Mouse (Mus musculus) cerebellum, postnatal 25 days (tissue): ENCODE measurements around the gene Rbpjl.
A peak's percentile ranks its signal among the peaks of the same experiment; 100 is the strongest.

Experiments
- DNase-seq, 2 experiments: peaks; one replicate each; pipeline ENCODE4 v3.0.0; 2021; ENCODE audit warnings: mixed read lengths in 2 of 2

The Rbpjl gene

GRCm38 (mm10) chr2:164402906-164403305 is at the start of gene Rbpjl:
TSS of gene Rbpjl (plus strand) at chr2:164403141.
- peak; percentile 47 to 78 for DNase-seq

GRCm38 (mm10) chr2:164353356-164353755 is 49.6 kb upstream of the Rbpjl start:
- no peak for DNase-seq

DNA sequence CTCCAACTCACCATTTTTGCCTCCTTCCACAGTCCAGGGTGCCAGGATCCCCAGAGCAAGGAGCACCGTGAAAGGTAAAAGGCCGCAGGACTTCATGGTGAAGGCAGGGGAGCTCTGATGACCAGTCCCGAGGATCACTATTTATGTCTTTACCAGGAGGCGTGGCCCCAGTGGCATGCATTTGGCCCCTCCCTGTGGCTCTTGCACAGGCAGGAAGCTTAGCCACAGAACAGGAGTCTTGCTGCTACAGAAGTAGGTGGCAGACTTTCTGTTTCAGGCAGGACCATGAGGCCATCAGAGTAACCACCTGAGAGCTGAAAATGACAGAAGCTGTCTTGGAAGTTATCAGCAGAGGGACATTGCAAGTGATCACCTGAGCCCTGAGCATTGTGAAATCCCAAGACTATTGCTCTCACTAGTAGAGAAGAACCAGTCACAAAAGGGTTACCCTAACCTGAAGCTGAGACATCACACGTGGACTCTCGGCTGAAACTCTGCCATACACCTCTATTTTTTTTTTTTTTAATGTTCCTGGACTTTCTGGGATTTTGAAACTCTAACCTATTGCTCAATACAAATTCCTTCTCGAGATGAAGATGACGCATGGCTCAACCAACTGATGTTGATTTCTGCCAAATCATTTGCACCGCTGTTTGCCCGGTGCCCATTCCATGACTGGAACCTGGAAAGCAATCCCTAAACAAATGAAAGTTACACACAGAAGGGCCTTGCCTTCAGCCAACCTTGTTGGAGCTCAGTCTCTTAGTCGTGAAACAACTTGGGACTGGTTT is 46.6 kb upstream of the Rbpjl start:
- no peak for DNase-seq

- DNase-seq, result no peak
Observed at GRCm38 (mm10) chr2:164358373-164358772, 44.6 kb upstream of the Rbpjl start.

GRCm38 (mm10) chr2:164359031-164359430 is 43.9 kb upstream of the Rbpjl start:
- DNase-seq, result no peak

DNA sequence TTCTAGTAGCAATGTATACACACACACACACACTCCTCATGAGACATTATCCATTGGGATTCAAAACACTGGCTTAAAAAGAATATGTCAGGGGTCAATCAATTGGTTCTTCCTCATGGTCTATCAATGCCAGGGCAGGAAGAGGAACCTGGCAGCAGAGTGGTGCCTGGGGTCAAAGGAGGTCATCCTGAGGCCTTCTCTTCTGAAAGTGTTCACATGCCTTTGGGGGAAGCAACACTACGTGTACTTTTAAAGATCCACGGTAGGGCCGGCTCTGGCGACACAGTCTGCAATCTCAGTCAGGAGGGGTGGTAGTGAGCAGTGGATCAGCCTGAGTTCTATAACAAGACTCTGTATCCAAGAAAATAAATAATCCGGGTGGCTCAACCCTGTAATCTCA is 43.3 kb upstream of the Rbpjl start:
- no peak for DNase-seq

DNA sequence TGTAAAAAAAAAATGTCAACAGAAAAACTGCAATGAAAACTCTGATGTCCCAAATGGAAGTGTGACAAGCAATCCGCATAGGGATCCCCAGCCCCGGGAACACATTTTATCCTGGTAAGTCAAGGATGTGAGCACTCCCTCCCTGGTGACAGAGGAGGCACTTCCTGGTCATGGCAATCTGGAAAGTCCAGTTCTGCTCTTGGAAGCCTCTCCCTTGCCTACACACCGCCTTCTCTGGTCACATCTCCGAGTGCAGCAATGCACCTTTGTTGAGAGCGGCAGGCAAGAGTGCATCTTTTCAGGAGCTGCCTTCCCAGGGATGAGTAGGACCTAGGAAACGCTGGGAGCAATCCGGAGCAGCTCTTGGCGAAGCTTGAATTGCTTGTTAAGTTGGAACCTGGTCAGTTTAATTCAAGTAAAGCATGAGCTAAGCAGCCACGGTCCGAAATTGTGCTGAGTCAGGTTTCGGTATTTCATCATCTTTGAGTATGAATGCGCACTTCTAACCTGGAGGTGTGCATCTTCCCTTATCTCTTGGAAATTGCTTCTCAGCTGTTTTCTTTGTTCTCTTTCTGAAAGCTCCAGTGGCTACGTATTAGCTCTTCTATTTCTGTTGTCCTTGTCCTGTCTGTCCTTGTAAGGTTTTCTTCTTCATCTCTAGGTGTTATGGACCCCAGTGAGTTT is 41.8 kb upstream of the Rbpjl start:
- no peak for DNase-seq

DNA sequence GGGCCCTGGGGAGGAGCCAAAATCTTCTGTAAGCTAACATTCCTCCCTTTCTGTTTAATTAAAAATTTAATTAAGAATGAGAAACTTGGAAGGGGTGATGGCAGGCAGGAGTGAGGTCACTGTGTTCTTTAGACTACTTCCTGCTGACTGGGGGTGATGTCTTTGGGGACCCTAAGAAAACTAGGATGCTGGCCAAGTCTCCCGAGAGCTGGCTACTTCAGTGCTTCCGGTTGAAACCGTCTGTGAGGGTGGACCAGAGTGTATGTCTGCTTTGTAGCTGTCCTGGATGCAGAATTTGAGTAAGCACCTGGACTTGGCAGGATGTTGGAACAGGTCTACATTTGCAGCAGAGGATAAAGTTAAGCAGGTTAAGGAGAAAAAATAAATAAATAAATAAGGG is 36.0 kb upstream of the Rbpjl start:
- no peak for DNase-seq

DNA sequence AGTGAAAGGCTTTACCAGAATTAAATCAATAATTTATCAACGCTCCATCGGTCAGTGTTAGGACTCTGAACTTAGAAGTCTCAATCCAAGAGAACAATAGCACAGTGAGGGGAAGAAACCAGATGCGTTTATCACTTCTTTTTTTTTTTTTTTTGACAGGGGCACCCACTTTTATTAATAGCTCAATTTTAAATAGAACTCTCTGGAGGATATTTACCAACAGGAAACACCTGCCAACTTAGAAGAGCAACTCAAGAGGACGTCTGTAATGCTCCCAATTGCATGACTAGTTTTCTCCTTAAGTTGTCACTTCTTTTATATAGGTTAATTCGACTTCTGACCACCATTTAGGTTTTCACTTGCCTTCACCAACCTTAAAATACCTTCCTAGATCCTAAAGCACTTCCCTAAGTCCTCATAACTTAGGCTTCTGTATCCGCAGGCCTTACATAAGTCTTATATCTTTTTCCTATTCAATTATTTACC is 34.3 kb upstream of the Rbpjl start:
- DNase-seq, result no peak

- DNase-seq, result no peak
Observed at GRCm38 (mm10) chr2:164371371-164371770, 31.6 kb upstream of the Rbpjl start.

GRCm38 (mm10) chr2:164372408-164373053 is 30.4 kb upstream of the Rbpjl start:
- no peak for DNase-seq

GRCm38 (mm10) chr2:164373187-164373586 is 29.8 kb upstream of the Rbpjl start:
- DNase-seq, result no peak

GRCm38 (mm10) chr2:164377478-164378426 is 25.2 kb upstream of the Rbpjl start:
- DNase-seq, result no peak

GRCm38 (mm10) chr2:164381726-164382125 is 21.2 kb upstream of the Rbpjl start:
- DNase-seq, result no peak

GRCm38 (mm10) chr2:164382971-164383370 is 20.0 kb upstream of the Rbpjl start:
- DNase-seq, result no peak

DNA sequence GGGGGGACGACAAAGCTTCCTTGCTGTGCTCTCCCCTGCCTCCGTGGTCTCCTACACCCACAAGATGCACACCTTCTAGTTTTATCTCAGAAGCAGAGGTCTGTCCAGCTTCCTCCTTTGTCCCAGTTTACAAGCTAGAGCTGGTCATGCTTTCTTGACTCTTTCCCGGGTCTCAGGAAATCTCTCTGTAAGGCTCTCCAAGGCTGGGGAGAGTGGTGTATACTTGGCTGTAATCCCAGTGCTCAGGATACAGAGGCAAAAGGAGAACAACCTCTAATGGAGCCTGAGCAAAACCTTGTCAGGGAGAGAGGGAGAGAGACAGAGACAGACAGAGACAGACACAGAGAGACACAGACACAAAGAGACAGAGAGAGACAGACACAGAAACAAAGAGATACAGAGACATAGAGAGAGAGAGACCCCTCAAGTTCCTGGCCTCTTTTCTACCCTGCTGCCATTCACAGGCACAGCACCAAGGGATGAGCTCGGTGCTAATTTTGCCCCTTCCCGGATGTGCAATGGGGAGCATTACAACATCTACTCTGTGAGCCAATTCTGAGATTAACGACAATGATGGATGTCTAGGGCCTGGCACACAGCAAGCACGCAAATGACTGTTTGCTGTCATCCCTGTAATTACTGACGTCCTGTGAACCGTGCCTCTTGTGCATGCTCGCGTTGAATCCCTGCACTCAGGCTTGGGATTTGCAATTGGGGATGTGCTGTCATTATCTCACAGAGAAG is 19.1 kb upstream of the Rbpjl start:
- DNase-seq, result no peak

DNA sequence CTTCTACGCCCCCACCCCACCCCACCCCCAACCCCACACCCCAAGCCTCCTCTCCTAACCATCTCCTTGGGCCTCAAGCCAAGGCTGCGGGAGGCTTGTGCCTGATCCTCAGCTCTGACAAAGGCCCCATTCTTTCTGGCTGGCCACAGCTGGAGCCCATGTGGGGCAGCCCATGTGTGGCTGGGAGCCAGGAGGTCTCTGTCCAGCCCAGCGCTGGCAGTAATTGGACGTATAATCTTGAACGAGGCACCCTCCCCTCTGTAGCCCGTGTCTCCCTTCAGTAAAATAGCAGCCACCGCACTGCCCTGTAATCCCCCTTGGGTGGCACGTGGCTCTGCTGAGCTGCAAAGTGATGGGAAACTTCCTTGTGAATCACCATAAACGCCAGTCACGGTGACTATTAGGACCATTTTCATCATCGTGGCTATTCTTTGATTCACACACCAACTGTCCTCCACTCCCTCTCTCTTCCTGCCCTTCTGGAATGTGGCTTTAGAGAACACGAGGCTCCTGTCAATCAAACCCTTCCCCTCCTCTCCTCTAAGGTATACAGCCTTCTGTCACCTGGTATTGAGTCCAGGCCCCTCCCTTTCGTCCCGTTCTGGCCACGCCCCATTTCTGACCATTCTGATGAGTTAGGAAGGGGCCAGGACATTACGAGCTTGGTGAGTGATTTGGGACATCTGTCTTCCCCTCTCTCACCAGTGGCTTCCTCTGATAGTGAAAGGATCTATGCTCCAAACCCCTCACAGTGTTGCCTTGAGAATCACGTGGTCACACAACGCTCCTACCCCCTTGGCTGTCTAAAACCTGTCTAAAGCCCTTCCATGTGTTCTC is 16.8 kb upstream of the Rbpjl start:
- peak in 1 of 2 experiments; percentile 34 for DNase-seq

DNA sequence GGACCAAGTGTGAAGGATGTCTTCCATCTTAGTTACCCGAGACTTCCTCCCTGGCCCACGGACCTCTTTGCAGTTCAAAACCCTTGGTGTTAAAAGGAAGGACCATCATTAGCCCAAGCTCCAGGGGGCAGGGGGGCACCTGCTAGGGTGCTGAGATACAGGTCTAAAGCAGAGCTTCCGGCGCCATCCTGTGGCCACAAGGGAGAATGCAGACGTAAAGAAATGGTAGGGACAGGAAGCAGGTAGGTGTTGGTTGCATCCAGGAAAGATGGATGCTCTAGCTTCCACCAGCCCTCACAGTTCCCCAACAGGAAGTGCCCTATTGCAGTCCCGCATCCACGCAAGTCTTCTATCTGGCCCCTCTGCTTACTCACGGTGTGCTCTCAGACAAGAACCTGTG is 16.0 kb upstream of the Rbpjl start:
- DNase-seq, result peak in 1 of 2 experiments; percentile 54

- DNase-seq, result peak; percentile 19 to 45
Observed at GRCm38 (mm10) chr2:164389020-164389419, 13.9 kb upstream of the Rbpjl start, which contains the start of gene Slpi. TSS of gene Slpi (minus strand) at chr2:164389095.

GRCm38 (mm10) chr2:164389499-164389898 is 13.4 kb upstream of the Rbpjl start:
- DNase-seq, result peak; percentile 93 to 95

GRCm38 (mm10) chr2:164393126-164393525 is 9.8 kb upstream of the Rbpjl start:
- DNase-seq, result no peak
